Mouse (Mus musculus): ENCODE measurements around the gene Klhl29.

GRCm38 (mm10) chr12:5029035-5029434 is 346.4 kb downstream of the Klhl29 start:
- TF ChIP-seq POLR2A (IDR thresholded peaks at IDR 0.05; ENCODE audit: borderline replicate concordance, control insufficient read depth, low read depth, low read length): no peak
- TF ChIP-seq CTCF (IDR thresholded peaks at IDR 0.05; ENCODE audit: control insufficient read depth, insufficient read depth, low read length): no peak

Measured in bone marrow, adult 2 months (tissue).